Mouse (Mus musculus): Measurements from ENCODE around the gene Tmed2.

DNA sequence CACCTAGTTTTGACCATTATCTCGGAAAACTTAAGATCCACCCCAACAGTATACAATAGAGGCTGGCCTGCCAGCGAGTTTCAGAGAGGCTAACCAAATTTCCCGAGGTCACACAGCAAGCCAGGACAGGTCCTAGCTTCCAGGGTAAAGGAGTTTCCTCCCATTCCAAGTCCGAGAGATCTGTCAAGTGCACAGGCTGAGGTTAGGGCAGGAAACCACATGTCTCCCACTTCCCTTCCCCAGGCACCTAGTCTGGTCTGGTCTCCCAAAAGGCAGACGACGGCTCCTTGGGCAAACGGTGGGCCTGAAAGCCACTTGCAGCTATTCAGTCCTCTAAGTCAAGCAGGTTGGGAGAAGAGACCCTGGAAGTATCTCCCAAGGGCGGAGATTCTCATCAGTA is 10.8 kb upstream of the Tmed2 start:
- no peak for TF ChIP-seq POLR2A (IDR thresholded peaks at IDR 0.05; ENCODE audit: low read depth, low read length)
- TF ChIP-seq CTCF (IDR thresholded peaks at IDR 0.05; ENCODE audit: extremely low read depth, insufficient read depth, insufficient read length, insufficient replicate concordance) = no peak
